Mouse (Mus musculus) kidney, adult 11 months (tissue): Measurements from ENCODE around the gene Olfr644.

Experiments
- DNase-seq: peaks from one replicate; pipeline ENCODE4 v3.0.0; 2022

The Olfr644 gene

GRCm38 (mm10) chr7:104071769-104072168 is at the start of gene Olfr644:
Gene Olfr644 (minus strand): TSS chr7:104071869.
- DNase-seq: no peak

DNA sequence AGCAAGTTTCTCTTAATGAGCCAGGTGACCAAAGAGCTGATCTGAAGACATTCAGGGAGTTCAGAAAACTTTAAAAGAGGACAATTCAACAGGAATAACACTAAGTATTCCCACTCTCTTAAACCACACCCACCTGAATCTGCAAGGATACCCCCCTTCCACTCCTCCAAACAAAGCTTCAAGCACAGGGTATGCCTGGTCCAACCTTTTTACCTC is 33.0 kb upstream of the Olfr644 start, which contains the start of gene Olfr646:
TSS of gene Olfr646 (plus strand) at position 117 of the 216 bp plus-strand sequence.
- no peak for DNase-seq

GRCm38 (mm10) chr7:104103913-104104756 is 32.5 kb upstream of the Olfr644 start:
- no peak for DNase-seq

- DNase-seq: no peak
Measured at GRCm38 (mm10) chr7:104085365-104085764, 13.7 kb upstream of the Olfr644 start, which contains the start of gene Olfr645. Gene Olfr645 (minus strand): TSS chr7:104085465.

GRCm38 (mm10) chr7:104061345-104061744 is 10.3 kb downstream of the Olfr644 start, which contains the start of gene 4930516K23Rik:
Gene 4930516K23Rik (minus strand): TSS chr7:104061445.
- DNase-seq: no peak

GRCm38 (mm10) chr7:104059215-104059614 is 12.5 kb downstream of the Olfr644 start:
- DNase-seq: no peak

DNA sequence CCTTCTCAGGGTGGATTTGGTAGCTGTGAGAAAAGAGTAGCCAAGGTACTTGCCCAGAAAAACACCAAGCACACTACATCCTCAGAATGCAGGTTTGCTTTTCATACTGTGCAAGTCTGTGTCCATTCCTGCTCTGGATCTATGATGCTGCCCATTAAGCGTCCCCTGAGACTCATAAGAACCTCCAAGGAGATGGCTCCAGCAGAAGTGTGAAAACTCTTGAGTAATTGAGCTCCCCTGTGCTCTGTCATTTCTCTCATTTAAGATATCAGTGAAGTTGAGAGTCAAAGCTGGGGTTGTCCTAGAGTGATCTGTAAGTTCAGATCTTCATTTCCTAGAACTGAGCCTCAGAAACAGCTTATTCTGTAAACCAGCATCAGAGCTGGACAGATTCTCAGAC is 19.1 kb downstream of the Olfr644 start, which contains the start of gene Olfr642:
TSS of gene Olfr642 (minus strand) at position 101 of the 400 bp plus-strand sequence.
- DNase-seq: no peak

GRCm38 (mm10) chr7:104050745-104051144 is 20.9 kb downstream of the Olfr644 start:
- no peak for DNase-seq

- DNase-seq: no peak
Measured at GRCm38 (mm10) chr7:104035145-104035544, 36.5 kb downstream of the Olfr644 start, which contains the start of gene Olfr641. Gene Olfr641 (plus strand): TSS chr7:104035445.

DNA sequence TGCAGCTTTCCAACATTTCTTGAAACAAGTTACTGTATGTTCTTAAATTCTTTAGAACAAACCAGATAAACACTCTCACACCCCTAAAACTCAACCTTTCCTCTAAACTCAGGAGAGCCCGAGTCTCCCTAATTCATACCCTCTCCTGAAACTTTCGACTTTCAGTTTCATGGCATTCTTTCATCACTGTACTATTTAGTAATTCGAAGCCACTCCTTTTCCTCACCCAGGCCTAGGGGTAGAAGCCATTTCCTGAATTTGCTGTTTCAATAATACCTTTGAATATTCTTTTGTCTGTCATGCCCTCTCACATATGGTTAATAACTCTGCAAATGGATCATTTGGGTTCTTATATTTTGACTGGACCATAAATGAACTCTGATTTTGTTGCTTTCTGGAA is 44.7 kb downstream of the Olfr644 start:
- DNase-seq: no peak

DNA sequence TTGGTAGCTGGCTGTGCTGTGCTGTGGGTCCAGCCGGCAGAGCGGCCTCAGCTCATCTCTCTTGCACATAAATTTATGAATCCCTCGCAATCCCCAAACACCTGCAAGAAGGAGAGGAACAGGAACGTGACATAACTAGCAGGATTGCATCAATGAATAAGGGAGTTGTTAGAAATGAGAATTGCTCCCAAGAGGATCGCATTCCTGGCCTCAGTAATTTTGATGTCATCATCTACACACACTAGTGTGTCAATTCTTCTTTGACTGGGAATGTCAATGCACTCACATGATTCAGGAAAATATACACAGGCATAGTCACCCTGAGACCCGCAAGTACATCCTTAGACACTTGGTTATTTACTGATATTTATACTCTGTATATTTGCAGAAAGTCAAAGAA is 46.2 kb downstream of the Olfr644 start, which contains the start of gene Olfr640:
TSS of gene Olfr640 (minus strand) at position 101 of the 400 bp plus-strand sequence.
- no peak for DNase-seq

GRCm38 (mm10) chr7:104021651-104022050 is 50.0 kb downstream of the Olfr644 start:
- DNase-seq: no peak

GRCm38 (mm10) chr7:104018953-104019352 is 52.7 kb downstream of the Olfr644 start:
- DNase-seq: no peak

GRCm38 (mm10) chr7:104017203-104017602 is 54.5 kb downstream of the Olfr644 start, which contains the start of gene Olfr639:
Gene Olfr639 (minus strand): TSS chr7:104017303.
- no peak for DNase-seq
